ENCODE assay signal across 7 mouse cellular contexts in genomic region chr11:101086756-101087681, GRCm38 (mm10). TPM values are rescaled to one million over a fixed set of nuclear protein-coding genes. Genes with fewer than 3 reads are reported as not detected.
A peak's percentile ranks its signal among the peaks of the same experiment; 100 is the strongest.
DNase-seq lines count a peak whose midpoint lies in the region; ATAC-seq lines count a peak whose summit lies in the region.

Gene Mlx, plus strand, starts transcription at chr11:101087277.

- H3K4me2 ChIP-seq in intestine, embryonic 15.5 days (replicated peaks): peak within 1 kb of the TSS; percentile 82

- intact Hi-C loops in gastrocnemius, postnatal 36 days (cut with DNase I): no loop called here
- intact Hi-C loops in left cerebral cortex, postnatal 25 days (cut with DNase I): loop anchor here (2.0 kb wide), 1 partner anchor 32 kb away; the partner anchor contains the start of genes Retreg3 and Tubg1

- peak within 1 kb of the TSS; percentile 65 for H3K4me3 ChIP-seq in intestine, embryonic 15.5 days (replicated peaks)
- peak within 1 kb of the TSS; percentile 88 for H3K4me3 ChIP-seq in midbrain, embryonic 10.5 days

- peaks cover 38% of the 10 kb centered on the region for H3K4me1 ChIP-seq in intestine, embryonic 15.5 days (replicated peaks)
- peaks cover 54% of the 10 kb centered on the region for H3K4me1 ChIP-seq in midbrain, embryonic 10.5 days

- H3K9ac ChIP-seq in intestine, embryonic 15.5 days: peak within 1 kb of the TSS; percentile 70

- no peaks in the 10 kb centered on the region for H3K27me3 ChIP-seq in intestine, embryonic 15.5 days (replicated peaks)
- H3K27me3 ChIP-seq in midbrain, embryonic 10.5 days (ENCODE audit: low read depth, poor library complexity, severe bottlenecking): no peaks in the 10 kb centered on the region

- peak; percentile 88 for ATAC-seq in intestine, embryonic 15.5 days

- 2% methylated on average over 52 of the region's 52 CpGs for WGBS in intestine, embryonic 15.5 days
- 2% methylated on average over 52 of the region's 52 CpGs for WGBS in midbrain, embryonic 10.5 days

- DNase-seq in adrenal gland, adult 18-20 months (ENCODE audit: low spot score in 2 of 2): peak; percentile 79 to 84
- peak; percentile 95 for DNase-seq in embryo, embryonic 11 days
- peak; percentile 75 to 86 for DNase-seq in gastrocnemius, postnatal 36 days
- DNase-seq in left cerebral cortex, postnatal 25 days (ENCODE audit: low spot score in 2 of 2): peak; percentile 93 to 97
- peak; percentile 91 for DNase-seq in midbrain, embryonic 10.5 days (ENCODE audit: low spot score)
- DNase-seq in right cerebral cortex, postnatal 4 days: peak; percentile 87

- peak within 1 kb of the TSS; percentile 89 for H3K27ac ChIP-seq in intestine, embryonic 15.5 days
- peak within 1 kb of the TSS; percentile 89 for H3K27ac ChIP-seq in midbrain, embryonic 10.5 days (replicated peaks)

- H3K36me3 ChIP-seq in intestine, embryonic 15.5 days: peaks cover 28% of the 10 kb centered on the region
- H3K36me3 ChIP-seq in midbrain, embryonic 10.5 days: peaks cover 54% of the 10 kb centered on the region

- H3K9me3 ChIP-seq in intestine, embryonic 15.5 days: no peaks in the 10 kb centered on the region
- no peaks in the 10 kb centered on the region for H3K9me3 ChIP-seq in midbrain, embryonic 10.5 days (replicated peaks)

RNA-seq across cellular contexts. Expression of gene Mlx, which starts in this region (rescaled TPM):
- 10 to 100 TPM; 46.5 to 61.8 TPM for total RNA-seq in adrenal gland, adult 18-20 months (2021)
- 10 to 100 TPM in 1 of 2 experiments, 1 to 10 TPM in 1; 8.8 to 12.4 TPM for total RNA-seq in gastrocnemius, postnatal 36 days (2021)
- polyA plus RNA-seq in intestine, embryonic 15.5 days (2015; fragmentation: Nextera tagmentation; extraction: Ambion mirVana): 65.0 and 65.4 TPM in 2 replicates
- total RNA-seq in left cerebral cortex, postnatal 25 days (2021): 10 to 100 TPM; 47.1 to 53.0 TPM
- 42.7 and 49.1 TPM in 2 replicates for polyA plus RNA-seq in midbrain, embryonic 10.5 days (2016; fragmentation: Nextera tagmentation; extraction: Ambion mirVana)

Comparison
In these comparisons a context has a peak if more than half of its experiments do, and no peak if none do; other contexts are left out.
1. Peak in every context shown above with its lines: DNase-seq, ATAC-seq, H3K4me3 ChIP-seq and H3K27ac ChIP-seq.